Mouse (Mus musculus): ENCODE results near the gene Arpin.

- TF ChIP-seq CTCF (conservative IDR thresholded peaks at IDR 0.05; ENCODE audit: low read length) (no peak), NANOG (IDR thresholded peaks at IDR 0.05; ENCODE audit: borderline replicate concordance, low read length) (no peak), POU5F1 (IDR thresholded peaks at IDR 0.05; ENCODE audit: borderline replicate concordance, low read length) (no peak)
Observed at GRCm38 (mm10) chr7:79883613-79884334, 51.4 kb downstream of the Arpin start.
